Mouse (Mus musculus): ENCODE data around the gene Cbr2. TPM values are rescaled to one million over a fixed set of nuclear protein-coding genes. Genes with fewer than 3 reads are reported as not detected.

The Cbr2 gene
- polyA plus RNA-seq, 1 experiment from 2014 or later, result 0.13 TPM

- no peak overlapping the region for H3K9ac ChIP-seq
- no peaks in the 10 kb centered on the region for H3K27me3 ChIP-seq (replicated peaks)
- no peaks in the 10 kb centered on the region for H3K9me3 ChIP-seq (replicated peaks)
- 74% methylated on average over 2 of the region's 2 CpGs for WGBS (ENCODE audit: insufficient replicate concordance)
- H3K4me1 ChIP-seq, result peaks cover 5% of the 10 kb centered on the region; the same call in 1 of the 2 replicates
- H3K36me3 ChIP-seq, result peaks cover 73% of the 10 kb centered on the region
- H3K27ac ChIP-seq, result no peak overlapping the region
- no peak overlapping the region for H3K4me3 ChIP-seq
- no peak for ATAC-seq
- H3K4me2 ChIP-seq, result no peak overlapping the region
Measured at GRCm38 (mm10) chr11:120684660-120685059, 47.3 kb downstream of the Cbr2 start.

GRCm38 (mm10) chr11:120684086-120684485, 47.8 kb downstream of the Cbr2 start:
- H3K27me3 ChIP-seq (replicated peaks), result no peaks in the 10 kb centered on the region
- no peak overlapping the region for H3K4me3 ChIP-seq
- H3K9me3 ChIP-seq (replicated peaks), result no peaks in the 10 kb centered on the region
- no peak for ATAC-seq
- no peak overlapping the region for H3K27ac ChIP-seq
- no peak overlapping the region for H3K9ac ChIP-seq
- 69% methylated on average over 2 of the region's 2 CpGs for WGBS (ENCODE audit: insufficient replicate concordance)
- peaks cover 73% of the 10 kb centered on the region for H3K36me3 ChIP-seq
- H3K4me2 ChIP-seq, result no peak overlapping the region
- peaks cover 5% of the 10 kb centered on the region; the same call in 1 of the 2 replicates for H3K4me1 ChIP-seq

- WGBS (ENCODE audit: insufficient replicate concordance), result 73% methylated on average over 3 of the region's 3 CpGs
Measured at GRCm38 (mm10) chr11:120683536-120683935, 48.4 kb downstream of the Cbr2 start.

GRCm38 (mm10) chr11:120682683-120683082, 49.2 kb downstream of the Cbr2 start:
- peaks cover 5% of the 10 kb centered on the region; the same call in 1 of the 2 replicates for H3K4me1 ChIP-seq
- no peak overlapping the region for H3K4me3 ChIP-seq
- peaks cover 74% of the 10 kb centered on the region for H3K36me3 ChIP-seq
- no peak for ATAC-seq
- H3K9me3 ChIP-seq (replicated peaks), result no peaks in the 10 kb centered on the region
- no peak overlapping the region for H3K9ac ChIP-seq
- H3K27ac ChIP-seq, result no peak overlapping the region
- no peaks in the 10 kb centered on the region for H3K27me3 ChIP-seq (replicated peaks)
- 80% methylated on average over 5 of the region's 5 CpGs for WGBS (ENCODE audit: insufficient replicate concordance)
- no peak overlapping the region for H3K4me2 ChIP-seq

More at GRCm38 (mm10) chr11:120683536-120683935, 48.4 kb downstream of the Cbr2 start:
- Histone ChIP-seq H3K4me2 (no peak overlapping the region), H3K9me3 (replicated peaks) (no peaks in the 10 kb centered on the region), H3K4me1 (peaks cover 5% of the 10 kb centered on the region; the same call in 1 of the 2 replicates), H3K27me3 (replicated peaks) (no peaks in the 10 kb centered on the region), H3K9ac (no peak overlapping the region), H3K4me3 (no peak overlapping the region), H3K36me3 (peaks cover 73% of the 10 kb centered on the region), H3K27ac (no peak overlapping the region)
- no peak for ATAC-seq

- peaks cover 18% of the 10 kb centered on the region for H3K4me1 ChIP-seq
- H3K9me3 ChIP-seq (replicated peaks), result no peaks in the 10 kb centered on the region
- 0 out of 2 replicates have a peak, but pooled peaks have one; percentile 19 for ATAC-seq
- 68% methylated on average over 3 of the region's 3 CpGs for WGBS (ENCODE audit: insufficient replicate concordance)
- H3K4me2 ChIP-seq, result no peak overlapping the region
- no peak overlapping the region for H3K9ac ChIP-seq
- H3K27ac ChIP-seq, result no peak overlapping the region
- H3K4me3 ChIP-seq, result no peak overlapping the region
- peaks cover 57% of the 10 kb centered on the region for H3K36me3 ChIP-seq
- no peaks in the 10 kb centered on the region for H3K27me3 ChIP-seq (replicated peaks)
Measured at GRCm38 (mm10) chr11:120679909-120680308, 52.0 kb downstream of the Cbr2 start.

Other genes starting within 250 kb of the Cbr2 start
- gene Mrpl12, start 247.5 kb downstream of the Cbr2 start, polyA plus RNA-seq (2016; fragmentation: Nextera tagmentation; extraction: Ambion mirVana), result 161 and 166 TPM in 2 replicates
- gene Slc25a10, start 240.3 kb downstream of the Cbr2 start, polyA plus RNA-seq (2016; fragmentation: Nextera tagmentation; extraction: Ambion mirVana), result 47.0 and 54.9 TPM in 2 replicates
- 8.5 and 9.6 TPM in 2 replicates for gene Gcgr, start 201.4 kb downstream of the Cbr2 start, polyA plus RNA-seq (2016; fragmentation: Nextera tagmentation; extraction: Ambion mirVana)
- gene Mcrip1, start 182.4 kb downstream of the Cbr2 start, polyA plus RNA-seq (2016; fragmentation: Nextera tagmentation; extraction: Ambion mirVana), result 60.4 and 61.8 TPM in 2 replicates
- gene Ppp1r27, start 181.0 kb downstream of the Cbr2 start, polyA plus RNA-seq (2016; fragmentation: Nextera tagmentation; extraction: Ambion mirVana), result not detected in 2 replicates
- 443 and 468 TPM in 2 replicates for gene P4hb, start 158.9 kb downstream of the Cbr2 start, polyA plus RNA-seq (2016; fragmentation: Nextera tagmentation; extraction: Ambion mirVana)
- gene Arhgdia, start 150.5 kb downstream of the Cbr2 start, polyA plus RNA-seq (2016; fragmentation: Nextera tagmentation; extraction: Ambion mirVana), result 337 and 356 TPM in 2 replicates
- 542 and 545 TPM in 2 replicates for gene Alyref, start 133.7 kb downstream of the Cbr2 start, polyA plus RNA-seq (2016; fragmentation: Nextera tagmentation; extraction: Ambion mirVana)
- 118 and 120 TPM in 2 replicates for gene Anapc11, start 133.7 kb downstream of the Cbr2 start, polyA plus RNA-seq (2016; fragmentation: Nextera tagmentation; extraction: Ambion mirVana)
- gene Npb, start 123.6 kb downstream of the Cbr2 start, polyA plus RNA-seq (2016; fragmentation: Nextera tagmentation; extraction: Ambion mirVana), result 5.0 and 6.6 TPM in 2 replicates
- gene Pcyt2, start 114.2 kb downstream of the Cbr2 start, polyA plus RNA-seq (2016; fragmentation: Nextera tagmentation; extraction: Ambion mirVana), result 135 and 142 TPM in 2 replicates
- gene Sirt7, start 106.9 kb downstream of the Cbr2 start, polyA plus RNA-seq (2016; fragmentation: Nextera tagmentation; extraction: Ambion mirVana), result 43.1 and 45.3 TPM in 2 replicates
- gene Mafg, start 98.5 kb downstream of the Cbr2 start, polyA plus RNA-seq (2016; fragmentation: Nextera tagmentation; extraction: Ambion mirVana), result 53.4 and 58.3 TPM in 2 replicates
- gene Pycr1, start 88.3 kb downstream of the Cbr2 start, polyA plus RNA-seq (2016; fragmentation: Nextera tagmentation; extraction: Ambion mirVana), result 11.0 and 11.3 TPM in 2 replicates
- gene Myadml2, start 84.0 kb downstream of the Cbr2 start, polyA plus RNA-seq (2016; fragmentation: Nextera tagmentation; extraction: Ambion mirVana), result 0.23 and 0.47 TPM in 2 replicates
- gene Notum, start 70.9 kb downstream of the Cbr2 start, polyA plus RNA-seq (2016; fragmentation: Nextera tagmentation; extraction: Ambion mirVana), result 0.31 and 0.38 TPM in 2 replicates
- 65.1 and 65.2 TPM in 2 replicates for gene Aspscr1, start 59.1 kb downstream of the Cbr2 start, polyA plus RNA-seq (2016; fragmentation: Nextera tagmentation; extraction: Ambion mirVana)
- 130 and 137 TPM in 2 replicates for gene Cenpx, start 18.4 kb downstream of the Cbr2 start, polyA plus RNA-seq (2016; fragmentation: Nextera tagmentation; extraction: Ambion mirVana)
- gene Lrrc45, start 18.2 kb downstream of the Cbr2 start, polyA plus RNA-seq (2016; fragmentation: Nextera tagmentation; extraction: Ambion mirVana), result 23.3 and 23.6 TPM in 2 replicates
- gene Rac3, start 10.6 kb downstream of the Cbr2 start, polyA plus RNA-seq (2016; fragmentation: Nextera tagmentation; extraction: Ambion mirVana), result 2.8 and 3.1 TPM in 2 replicates
- gene Dcxr, start 4.8 kb downstream of the Cbr2 start, polyA plus RNA-seq (2016; fragmentation: Nextera tagmentation; extraction: Ambion mirVana), result 8.4 and 10.0 TPM in 2 replicates
- 6.4 and 7.3 TPM in 2 replicates for gene Hmga1b, start 30.7 kb upstream of the Cbr2 start, polyA plus RNA-seq (2016; fragmentation: Nextera tagmentation; extraction: Ambion mirVana)
- 22.4 and 22.9 TPM in 2 replicates for gene Rfng, start 52.1 kb upstream of the Cbr2 start, polyA plus RNA-seq (2016; fragmentation: Nextera tagmentation; extraction: Ambion mirVana)
- 128 and 135 TPM in 2 replicates for gene Gps1, start 52.2 kb upstream of the Cbr2 start, polyA plus RNA-seq (2016; fragmentation: Nextera tagmentation; extraction: Ambion mirVana)
- gene Dus1l, start 64.3 kb upstream of the Cbr2 start, polyA plus RNA-seq (2016; fragmentation: Nextera tagmentation; extraction: Ambion mirVana), result 99.5 and 100.0 TPM in 2 replicates
- 35.9 and 40.3 TPM in 2 replicates for gene Fasn, start 92.4 kb upstream of the Cbr2 start, polyA plus RNA-seq (2016; fragmentation: Nextera tagmentation; extraction: Ambion mirVana)
- gene Ccdc57, start 200.8 kb upstream of the Cbr2 start, polyA plus RNA-seq (2016; fragmentation: Nextera tagmentation; extraction: Ambion mirVana), result 2.9 and 3.2 TPM in 2 replicates
- 166 and 170 TPM in 2 replicates for gene Slc16a3, start 216.4 kb upstream of the Cbr2 start, polyA plus RNA-seq (2016; fragmentation: Nextera tagmentation; extraction: Ambion mirVana)

Data from liver, embryonic 12.5 days (tissue).